Mouse (Mus musculus): ENCODE measurements around the gene Mageb1. TPM values are rescaled to one million over a fixed set of nuclear protein-coding genes. Genes with fewer than 3 reads are reported as not detected.
"Not testable (repeated sequence)": the region's sequence is repeated elsewhere in the genome, so short reads cannot be mapped to it uniquely, and the experiment has no call there.

Gene Mageb1
- not detected for total RNA-seq (2022)

GRCm38 (mm10) chrX:92016233-92016632 is at the start of gene Mageb1:
TSS of gene Mageb1 (minus strand) at chrX:92016333.
- not testable (repeated sequence) for DNase-seq

Other genes with a start within 250 kb of the Mageb1 start
- not detected for gene Mageb5, start 233.3 kb downstream of the Mageb1 start, total RNA-seq (2022)